Mouse (Mus musculus): Measurements from ENCODE around the gene Rps11.
"Not testable (repeated sequence)": the region's sequence is repeated elsewhere in the genome, so short reads cannot be mapped to it uniquely, and the experiment has no call there.

The Rps11 gene

GRCm38 (mm10) chr7:45124224-45125143 is at the start of gene Rps11:
Gene Rps11 (minus strand): TSS chr7:45124439.
- peak; percentile 99 for DNase-seq

GRCm38 (mm10) chr7:45173772-45174171 is 49.5 kb upstream of the Rps11 start:
- not testable (repeated sequence) for DNase-seq

- no peak for DNase-seq
Measured at GRCm38 (mm10) chr7:45172974-45173373, 48.7 kb upstream of the Rps11 start.

- peak; percentile 83 for DNase-seq
Measured at GRCm38 (mm10) chr7:45169495-45169894, 45.3 kb upstream of the Rps11 start.

- DNase-seq, result peak; percentile 85
Measured at GRCm38 (mm10) chr7:45168656-45169055, 44.4 kb upstream of the Rps11 start.

GRCm38 (mm10) chr7:45167761-45168445 is 43.7 kb upstream of the Rps11 start:
- peak; percentile 88 for DNase-seq

GRCm38 (mm10) chr7:45166950-45167401 is 42.7 kb upstream of the Rps11 start:
- peak; percentile 81 for DNase-seq

- DNase-seq, result peak; percentile 67
Measured at GRCm38 (mm10) chr7:45165701-45166100, 41.5 kb upstream of the Rps11 start.

- peak; percentile 82 for DNase-seq
Measured at GRCm38 (mm10) chr7:45164833-45165232, 40.6 kb upstream of the Rps11 start.

- DNase-seq, result peak; percentile 88
Measured at GRCm38 (mm10) chr7:45163735-45164490, 39.7 kb upstream of the Rps11 start, which contains the start of gene Slc17a7. Gene Slc17a7 (plus strand): TSS chr7:45163949.

GRCm38 (mm10) chr7:45162996-45163615 is 38.9 kb upstream of the Rps11 start:
- DNase-seq, result peak; percentile 60

GRCm38 (mm10) chr7:45162551-45162950 is 38.3 kb upstream of the Rps11 start:
- no peak for DNase-seq

GRCm38 (mm10) chr7:45161612-45162473 is 37.6 kb upstream of the Rps11 start:
- peak; percentile 99 for DNase-seq

GRCm38 (mm10) chr7:45160866-45161265 is 36.6 kb upstream of the Rps11 start:
- peak; percentile 58 for DNase-seq

GRCm38 (mm10) chr7:45160316-45160800 is 36.1 kb upstream of the Rps11 start:
- peak; percentile 58 for DNase-seq

GRCm38 (mm10) chr7:45158991-45159390 is 34.8 kb upstream of the Rps11 start:
- DNase-seq, result peak; percentile 65

- DNase-seq, result no peak
Measured at GRCm38 (mm10) chr7:45157459-45157858, 33.2 kb upstream of the Rps11 start.

- DNase-seq, result peak; percentile 48
Measured at GRCm38 (mm10) chr7:45156206-45156605, 32.0 kb upstream of the Rps11 start.

- DNase-seq, result peak; percentile 54
Measured at GRCm38 (mm10) chr7:45155590-45155989, 31.4 kb upstream of the Rps11 start.

- DNase-seq, result peak; percentile 78
Measured at GRCm38 (mm10) chr7:45154993-45155514, 30.8 kb upstream of the Rps11 start.
